Mouse (Mus musculus) NIH3T3 (cell line): ENCODE results near the gene Cnksr3.

Experiments used
- DNase-seq: peaks from one replicate; pipeline ENCODE4 v3.0.0-alpha.2; 2012; ENCODE audit warnings: low read depth

Cnksr3 gene

DNA sequence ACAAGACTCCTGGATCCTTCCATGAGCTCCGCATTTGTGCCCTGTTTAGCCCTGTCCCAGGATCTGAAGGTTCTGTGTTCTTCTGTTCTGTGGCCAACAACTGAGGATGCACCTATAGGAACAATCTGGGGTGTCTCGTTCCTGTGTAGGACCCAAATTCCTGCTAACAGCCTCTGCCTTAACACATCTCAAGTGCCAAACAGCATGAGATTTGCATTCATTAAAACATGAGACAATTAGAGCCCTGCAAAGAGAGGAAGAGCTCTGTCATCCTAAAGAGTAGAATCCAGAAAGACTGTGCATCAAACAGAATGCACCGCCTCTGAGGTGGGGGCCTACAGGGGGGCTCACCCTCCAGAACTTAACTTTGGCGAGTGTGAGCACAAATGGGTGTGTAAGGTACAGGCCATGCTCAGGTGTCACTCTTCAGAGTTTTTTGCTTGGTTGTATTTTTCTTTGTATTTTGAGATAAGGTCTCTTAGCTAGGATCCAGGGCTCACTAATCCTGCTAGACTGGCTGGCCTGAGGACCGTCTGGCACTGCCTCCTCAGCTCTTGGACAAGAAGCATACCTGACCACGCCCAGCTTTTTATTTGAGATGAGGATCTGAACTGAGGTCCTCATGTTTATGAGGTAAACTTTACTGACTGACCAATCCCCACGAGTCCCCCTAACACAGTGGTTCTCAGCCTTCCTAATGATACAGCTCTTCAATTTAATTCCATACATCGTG, 15.2 kb downstream of the Cnksr3 start:
- no peak for DNase-seq

DNA sequence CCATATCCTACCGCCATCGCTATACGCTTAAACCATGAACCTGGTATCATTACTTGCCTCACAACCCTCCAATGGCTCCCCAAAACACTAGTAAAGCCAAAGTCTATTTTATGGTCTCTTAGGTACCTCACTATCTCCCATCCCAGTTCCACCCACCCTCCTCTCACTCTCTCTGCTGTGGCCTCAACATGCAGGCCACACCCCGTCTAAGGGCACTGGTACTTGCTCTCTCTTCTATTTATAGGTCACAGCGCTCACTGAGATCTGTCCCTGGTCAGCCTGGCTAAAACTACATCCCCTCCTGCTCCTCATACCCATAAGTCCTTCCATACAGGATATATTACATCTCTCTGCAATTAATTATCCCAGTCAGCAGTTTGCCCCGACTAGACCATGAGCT, 16.1 kb downstream of the Cnksr3 start:
- DNase-seq: no peak

DNA sequence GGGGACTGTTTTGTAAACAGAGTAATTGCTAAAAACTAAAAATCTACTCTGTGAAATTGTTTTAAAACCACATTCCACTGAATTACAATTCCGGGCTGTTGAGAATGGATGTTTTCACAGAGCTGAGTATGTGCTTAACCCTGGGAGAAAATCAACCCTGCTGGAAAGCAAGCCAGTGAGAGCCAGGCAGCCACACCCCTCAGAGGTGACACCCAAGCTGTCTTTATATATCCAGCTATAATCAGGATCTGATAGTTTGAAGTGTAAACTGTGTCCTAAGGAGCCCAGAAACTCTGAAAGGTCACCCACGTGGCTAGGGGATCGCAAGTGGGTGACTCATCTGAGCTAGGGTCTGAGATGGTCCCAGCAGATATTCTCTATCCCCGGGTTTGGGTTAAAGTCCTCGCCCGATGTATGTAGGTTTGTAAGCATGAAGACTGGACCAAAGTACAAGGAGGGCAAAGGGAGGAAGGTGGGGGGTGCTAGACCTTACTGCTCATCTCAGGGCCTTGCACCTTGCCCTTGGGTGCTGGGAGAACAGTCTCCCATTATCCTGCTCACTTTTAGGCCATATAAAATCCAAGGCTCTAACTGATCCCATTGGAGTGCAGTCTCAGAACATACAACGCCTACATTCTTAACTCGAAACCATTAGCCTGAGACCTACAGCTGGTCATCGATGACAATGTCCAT, 20.2 kb downstream of the Cnksr3 start:
- DNase-seq: no peak

DNA sequence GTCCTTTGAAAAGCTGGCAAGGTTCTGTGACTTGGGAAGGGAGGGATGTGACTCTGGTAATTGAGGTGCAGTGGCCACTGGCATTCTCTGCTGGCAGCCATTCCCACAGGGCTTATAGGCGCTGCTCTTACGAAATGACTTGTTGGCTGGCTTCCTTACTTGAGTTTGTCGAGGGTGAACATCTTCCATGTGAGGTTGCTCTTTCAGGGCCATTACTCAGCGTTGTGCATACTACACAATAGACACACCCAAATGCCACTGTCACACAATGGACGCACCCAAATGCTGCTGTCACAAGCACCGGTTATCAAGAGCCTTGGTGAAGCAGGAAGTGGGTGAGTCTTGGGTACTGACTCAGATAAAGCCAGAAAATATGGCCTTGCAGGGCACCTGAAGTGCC, 22.8 kb downstream of the Cnksr3 start:
- DNase-seq: peak; percentile 67

DNA sequence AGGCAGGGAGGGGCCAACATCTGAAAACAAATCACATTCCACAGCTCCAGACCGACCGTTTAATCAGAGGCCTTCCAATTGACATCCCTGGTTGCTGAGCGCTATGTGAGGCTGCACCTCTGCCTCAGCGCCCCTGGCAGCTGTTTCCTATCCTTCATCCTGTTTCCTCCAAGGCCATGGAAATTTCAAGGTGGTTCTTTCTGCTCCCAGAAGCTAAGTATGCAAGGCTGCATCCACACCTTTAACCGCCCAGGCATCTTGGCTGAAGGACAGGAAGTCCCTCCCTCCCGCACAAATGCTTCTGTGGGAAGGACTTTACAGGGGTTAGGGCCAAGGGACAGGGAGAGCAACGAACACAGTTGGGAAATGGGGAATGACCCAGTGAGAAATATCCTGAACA, 24.2 kb downstream of the Cnksr3 start:
- no peak for DNase-seq

DNA sequence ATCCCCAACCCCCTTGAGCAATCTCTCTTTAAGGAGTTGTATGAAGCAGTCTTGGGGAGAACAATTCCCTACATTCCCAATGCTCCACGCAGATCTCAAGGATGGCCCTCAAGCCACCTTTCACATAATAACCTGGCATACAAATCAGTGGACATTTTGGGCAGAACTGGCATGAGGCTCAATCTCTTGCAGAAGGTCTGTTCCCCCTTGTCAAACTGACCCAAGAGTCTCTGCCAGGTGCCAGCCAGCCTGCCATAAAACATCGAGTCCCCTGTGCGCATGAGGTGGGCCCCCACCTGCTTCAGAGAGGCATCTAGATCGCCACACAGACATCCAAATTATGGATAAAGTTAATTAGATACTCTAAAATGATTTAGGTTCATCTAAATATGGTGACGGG, 25.0 kb downstream of the Cnksr3 start:
- DNase-seq: no peak

- DNase-seq: no peak
These were observed 26.0 kb downstream of the Cnksr3 start for GRCm38 (mm10) chr10:7186018-7186417.

DNA sequence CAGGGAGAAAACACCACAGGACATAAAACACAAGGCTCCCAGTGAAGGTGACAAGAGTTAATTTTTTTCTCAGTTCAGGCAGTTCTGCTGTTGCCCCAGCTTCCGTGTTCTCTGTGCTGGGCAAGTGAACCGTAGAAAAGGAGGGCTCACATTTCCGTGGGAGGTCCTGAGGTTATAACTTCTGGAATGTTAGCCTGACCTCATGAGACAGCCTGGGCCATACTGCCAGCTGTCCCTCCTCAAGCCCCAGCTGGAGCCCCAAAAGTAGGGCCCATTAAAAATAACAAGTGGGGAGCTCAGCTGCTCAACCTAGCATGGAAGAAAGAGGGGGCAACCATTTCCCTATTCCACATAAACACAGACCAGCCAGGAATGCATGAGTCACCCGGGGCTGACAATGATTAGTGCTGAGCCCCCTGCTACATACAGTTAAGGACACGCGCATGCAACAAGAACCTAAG, 28.8 kb downstream of the Cnksr3 start:
- DNase-seq: peak; percentile 50

DNA sequence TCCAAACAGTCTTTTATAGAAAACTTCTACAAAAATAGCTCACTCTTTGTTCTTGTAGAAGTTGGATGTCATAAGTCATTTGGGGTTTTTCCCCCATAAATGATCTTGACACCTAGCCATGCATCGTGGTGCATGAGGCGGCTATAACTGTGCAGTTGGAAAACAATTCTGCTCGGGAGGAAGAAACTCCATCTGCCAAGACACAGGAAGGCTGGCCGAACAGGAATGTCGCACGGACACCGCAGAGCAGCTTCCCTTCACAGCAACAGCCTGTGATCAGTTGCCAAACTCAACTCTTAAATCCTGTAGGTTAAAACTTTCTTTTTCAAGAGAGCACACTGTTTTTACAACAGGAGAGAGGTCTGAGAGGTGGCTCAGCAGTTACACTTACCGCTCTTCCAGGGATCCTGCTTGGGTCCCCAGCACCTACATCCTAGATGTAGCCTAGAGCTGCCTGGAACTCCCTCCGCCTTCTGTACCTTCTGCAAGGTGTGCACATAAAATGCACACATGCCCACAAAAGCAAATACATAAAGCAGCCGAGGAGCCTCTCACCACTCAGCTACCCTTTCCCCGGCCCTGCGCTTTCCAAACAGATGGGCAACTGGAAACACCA, 29.4 kb downstream of the Cnksr3 start:
- DNase-seq: peak; percentile 47

DNA sequence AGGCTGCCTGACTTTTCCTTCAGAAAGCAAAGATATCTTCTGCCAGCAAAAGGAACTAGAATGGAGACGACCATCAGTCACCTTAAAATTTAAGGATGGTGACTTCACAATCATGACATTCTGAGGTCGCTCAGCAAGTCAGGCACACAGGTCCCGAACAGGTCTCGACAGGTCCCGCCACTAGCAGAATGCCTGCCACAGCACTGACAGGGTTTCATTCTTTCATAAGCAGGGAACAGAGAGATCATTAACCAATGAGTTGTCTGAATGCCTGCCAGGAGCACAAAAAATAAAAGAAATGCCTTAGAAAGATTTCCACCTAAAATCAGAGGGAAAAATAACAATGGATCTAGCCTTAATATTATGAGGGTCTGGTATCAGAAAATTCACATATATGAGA, 31.7 kb downstream of the Cnksr3 start:
- DNase-seq: no peak

DNA sequence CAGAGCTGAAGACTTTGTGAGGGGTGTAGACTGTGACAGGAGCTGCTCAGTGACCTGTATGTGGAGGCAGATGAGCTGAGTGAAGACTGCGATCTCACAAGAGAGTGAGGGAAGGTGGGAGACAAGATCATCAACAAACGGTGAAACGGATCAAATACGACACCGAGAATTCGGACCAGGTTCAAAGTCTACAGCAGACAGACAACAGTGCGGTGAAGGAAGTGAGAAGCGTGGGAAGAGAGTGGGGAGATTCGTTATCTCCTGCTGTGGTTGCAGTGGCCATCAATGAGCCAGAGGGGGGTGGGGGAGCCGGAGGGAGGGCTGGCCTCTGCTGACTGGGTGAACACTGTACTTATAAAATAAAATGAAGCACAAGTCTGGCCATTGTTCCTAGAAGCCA, 33.5 kb downstream of the Cnksr3 start:
- no peak for DNase-seq

DNA sequence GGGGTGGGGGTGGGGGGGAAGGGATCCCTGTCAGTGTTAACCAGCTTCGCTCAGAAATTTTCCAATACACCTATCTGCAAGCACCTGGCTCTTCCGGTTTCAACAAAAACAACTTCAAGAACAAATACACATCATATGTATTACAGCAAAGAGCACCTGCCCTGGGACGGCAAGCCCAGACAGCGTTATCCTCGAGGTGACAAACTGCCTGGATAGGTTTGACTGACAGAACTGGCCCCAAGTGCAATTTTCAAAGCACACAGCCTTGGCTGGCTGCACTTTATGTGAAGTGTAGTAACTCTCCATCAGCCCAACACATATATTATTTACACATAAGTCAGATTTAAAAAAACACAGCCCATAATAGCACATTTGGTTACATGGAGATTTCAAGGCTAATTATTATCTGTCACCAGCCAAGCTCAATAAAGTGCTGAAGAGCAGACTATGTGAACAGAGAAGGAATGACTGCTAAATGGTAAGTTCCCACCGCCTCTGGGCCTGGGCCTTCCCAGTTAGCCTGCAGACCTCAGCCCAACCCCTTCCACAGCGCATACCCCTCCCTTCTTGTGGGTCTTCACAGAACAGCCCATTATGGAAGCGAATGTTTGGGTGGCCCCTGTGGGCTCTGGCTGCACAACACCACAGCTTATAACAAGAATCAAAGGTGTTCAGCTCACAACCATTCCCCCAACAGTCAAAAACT, 35.7 kb downstream of the Cnksr3 start:
- DNase-seq: no peak

- no peak for DNase-seq
These were observed 37.6 kb downstream of the Cnksr3 start for GRCm38 (mm10) chr10:7174480-7174879.

GRCm38 (mm10) chr10:7173098-7173497, 38.9 kb downstream of the Cnksr3 start:
- no peak for DNase-seq

GRCm38 (mm10) chr10:7170434-7170833, 41.6 kb downstream of the Cnksr3 start:
- no peak for DNase-seq

GRCm38 (mm10) chr10:7163031-7163430, 49.0 kb downstream of the Cnksr3 start:
- no peak for DNase-seq

DNA sequence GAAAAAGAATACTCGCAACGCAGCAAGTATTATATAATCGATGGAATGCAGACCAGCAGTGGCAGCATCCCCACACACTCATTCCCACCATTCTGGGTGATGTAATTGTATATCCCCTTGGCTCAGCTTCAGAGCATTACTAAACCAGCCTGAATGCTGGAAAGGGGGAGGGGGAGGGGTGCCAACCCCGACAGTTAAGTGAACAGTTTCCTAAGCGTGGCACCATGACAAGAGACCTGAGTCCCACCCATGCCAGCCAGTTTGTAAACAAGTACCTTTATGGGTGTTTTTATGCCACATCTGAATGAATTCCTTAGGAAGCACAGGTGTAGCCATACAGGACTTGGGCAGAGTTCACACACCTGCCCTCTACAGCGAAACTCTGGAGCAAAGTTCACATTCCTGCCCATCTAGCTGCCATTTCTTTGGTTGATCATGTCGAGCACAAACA, 53.0 kb downstream of the Cnksr3 start:
- peak; percentile 84 for DNase-seq

DNA sequence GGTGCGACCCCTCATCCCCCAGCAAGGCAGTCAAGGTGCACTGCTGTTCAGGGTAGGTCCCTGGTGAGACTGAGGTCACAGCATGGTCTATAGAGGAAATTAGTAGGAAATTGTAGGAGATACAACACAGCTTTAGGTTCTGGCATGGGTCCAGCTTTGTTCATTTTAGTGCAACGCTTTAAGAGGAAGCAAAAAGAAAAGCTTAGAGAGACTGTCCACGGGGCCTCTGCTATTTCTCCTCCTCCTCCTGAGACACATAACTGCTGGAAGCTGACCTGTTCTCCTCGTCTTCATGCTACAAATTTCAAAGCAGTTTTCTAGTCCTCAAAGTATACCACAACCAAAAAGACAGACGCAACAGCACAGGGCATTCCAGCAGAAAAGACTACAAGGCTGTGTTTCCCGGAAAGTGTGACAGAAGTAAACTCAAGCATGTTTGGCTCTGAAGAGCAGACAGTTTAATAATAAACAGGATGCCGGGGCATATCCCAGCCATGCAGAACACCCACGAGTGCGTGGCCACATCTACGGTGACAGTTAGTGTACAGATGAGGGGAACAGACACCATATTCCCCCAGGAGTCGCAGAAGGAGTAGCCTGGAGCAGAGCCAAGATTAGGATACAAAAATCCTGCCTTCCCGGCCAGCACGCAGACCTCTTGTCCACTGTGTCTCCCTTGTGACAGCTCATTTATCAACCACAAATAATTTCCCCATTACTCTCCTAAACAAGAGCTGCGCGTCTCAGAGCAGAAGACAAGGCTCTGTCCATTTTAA, 53.6 kb downstream of the Cnksr3 start:
- DNase-seq: peak; percentile 35

DNA sequence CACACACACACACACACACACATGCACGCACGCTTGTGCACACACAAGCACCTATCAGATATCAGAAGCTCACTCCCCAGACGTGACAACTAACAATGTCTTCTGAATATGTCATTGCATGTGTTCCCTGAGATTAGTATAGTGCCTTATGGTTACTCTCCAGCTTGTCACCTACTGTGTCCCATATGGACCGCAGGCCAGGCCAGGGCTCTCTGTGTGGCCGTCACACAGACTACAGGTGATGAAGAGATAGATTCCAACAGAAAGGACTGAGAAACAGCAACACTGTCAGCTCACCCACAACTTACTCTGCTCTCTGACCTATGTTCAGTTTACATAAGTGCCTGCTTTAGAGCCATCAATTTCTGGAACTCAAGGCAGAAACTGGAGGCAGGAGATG, 57.2 kb downstream of the Cnksr3 start:
- DNase-seq: no peak

DNA sequence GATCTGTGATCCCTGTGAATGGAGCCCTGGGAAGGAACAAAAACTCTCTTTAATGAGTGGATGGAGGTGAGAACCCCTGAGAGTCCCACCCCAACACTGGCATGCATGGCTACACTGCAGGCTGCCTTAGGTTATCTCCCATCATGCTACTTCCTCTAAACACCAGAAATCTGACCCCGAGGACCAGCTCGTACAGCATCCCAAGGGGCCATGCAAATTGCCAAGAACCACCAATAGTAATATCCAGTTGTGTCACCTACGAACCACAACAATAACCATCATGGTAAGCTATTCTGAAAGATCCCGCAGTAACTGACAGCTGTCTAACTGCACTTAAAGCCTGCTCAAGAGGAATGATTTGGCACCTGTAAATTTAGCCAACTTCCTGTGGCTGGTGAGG, 59.1 kb downstream of the Cnksr3 start:
- DNase-seq: no peak

- DNase-seq: peak; percentile 60
These were observed 62.1 kb downstream of the Cnksr3 start for GRCm38 (mm10) chr10:7149671-7150595.
